Mouse (Mus musculus) neural tube, embryonic 13.5 days (tissue): Measurements from ENCODE around the gene Kcnn1. TPM values are rescaled to one million over a fixed set of nuclear protein-coding genes. Genes with fewer than 3 reads are reported as not detected.

Experiments used
- ATAC-seq: fragments of 200-750 bp; cut with Nextera tagmentation; 2 replicates; pipeline ENCODE4 v1.8.0; 2017; ENCODE audit warnings: low read depth, mild to moderate bottlenecking, moderate TSS enrichment, moderate library complexity
- H3K27ac ChIP-seq: fragments of 300-500 bp; sonication (generic); replicated peaks from 2 replicates; pipeline ENCODE4 v1.5.1; 2015; ENCODE audit warnings: moderate library complexity, mild to moderate bottlenecking, inconsistent platforms
- H3K27me3 ChIP-seq: fragments of 300-500 bp; sonication (generic); 2 replicates; pipeline ENCODE4 v1.6.1; 2015; ENCODE audit warnings: mild to moderate bottlenecking, inconsistent platforms
- H3K36me3 ChIP-seq: fragments of 300-500 bp; sonication (generic); 2 replicates; pipeline ENCODE4 v1.6.1; 2015; ENCODE audit warnings: mild to moderate bottlenecking, inconsistent platforms
- H3K4me1 ChIP-seq: fragments of 300-500 bp; sonication (generic); replicated peaks from 2 replicates; pipeline ENCODE4 v1.6.1; 2015; ENCODE audit warnings: inconsistent platforms
- H3K4me2 ChIP-seq: fragments of 300-500 bp; sonication (generic); 2 replicates; pipeline ENCODE4 v1.6.1; 2015; ENCODE audit warnings: inconsistent platforms, mild to moderate bottlenecking, moderate library complexity
- H3K4me3 ChIP-seq: fragments of 300-500 bp; sonication (generic); 2 replicates; pipeline ENCODE4 v1.5.1; 2015; ENCODE audit warnings: mild to moderate bottlenecking, inconsistent platforms
- H3K9ac ChIP-seq: fragments of 300-500 bp; sonication (generic); 2 replicates; pipeline ENCODE4 v1.6.1; 2015; ENCODE audit warnings: moderate library complexity, mild to moderate bottlenecking, inconsistent platforms
- H3K9me3 ChIP-seq: fragments of 300-500 bp; sonication (generic); 2 replicates; pipeline ENCODE4 v1.6.1; 2016; ENCODE audit warnings: inconsistent platforms
- WGBS: fragments of 180-500 bp; shearing (Covaris S2); methylation state at CpG from one replicate; pipeline ENCODE4 v1.1.7; 2015; 5-methylcytosine and 5-hydroxymethylcytosine counted together
- polyA plus RNA-seq: library from polyadenylated mRNA; unstranded; fragments of >200 nt; fragmentation: Nextera tagmentation; extraction: Ambion mirVana; gene quantifications from 2 replicates; pipeline ENCODE4 v1.2.1, GENCODE M21; 2015

Gene Kcnn1
- polyA plus RNA-seq, 1 experiment from 2014 or later, result 17.5 TPM

GRCm38 (mm10) chr8:70802786-70803510, 60.1 kb downstream of the Kcnn1 start:
- Histone ChIP-seq H3K9ac (no peak overlapping the region), H3K36me3 (no peaks in the 10 kb centered on the region), H3K4me3 (no peak overlapping the region), H3K4me1 (peaks cover 31% of the 10 kb centered on the region), H3K27ac (no peak overlapping the region), H3K9me3 (no peaks in the 10 kb centered on the region), H3K4me2 (no peak overlapping the region), H3K27me3 (peaks cover 87% of the 10 kb centered on the region)
- no peak for ATAC-seq
- WGBS, result 70% methylated on average over 11 of the region's 11 CpGs

- H3K36me3 ChIP-seq, result no peaks in the 10 kb centered on the region
- no peak overlapping the region for H3K4me2 ChIP-seq
- 86% methylated on average over 1 of the region's 1 CpGs for WGBS
- ATAC-seq, result no peak
- H3K27ac ChIP-seq, result no peak overlapping the region
- H3K9ac ChIP-seq, result no peak overlapping the region
- peaks cover 38% of the 10 kb centered on the region for H3K4me1 ChIP-seq
- H3K9me3 ChIP-seq, result no peaks in the 10 kb centered on the region
- H3K27me3 ChIP-seq, result peaks cover 84% of the 10 kb centered on the region
- H3K4me3 ChIP-seq, result no peak overlapping the region
These were observed 61.2 kb downstream of the Kcnn1 start for GRCm38 (mm10) chr8:70801830-70802229.

GRCm38 (mm10) chr8:70801156-70801555, 61.9 kb downstream of the Kcnn1 start:
- no peak for ATAC-seq
- no peak overlapping the region for H3K9ac ChIP-seq
- H3K27ac ChIP-seq, result no peak overlapping the region
- no peak overlapping the region for H3K4me2 ChIP-seq
- no peak overlapping the region for H3K4me3 ChIP-seq
- peaks cover 77% of the 10 kb centered on the region for H3K27me3 ChIP-seq
- H3K4me1 ChIP-seq, result peaks cover 43% of the 10 kb centered on the region
- WGBS, result 29% methylated on average over 15 of the region's 15 CpGs
- no peaks in the 10 kb centered on the region for H3K9me3 ChIP-seq
- no peaks in the 10 kb centered on the region for H3K36me3 ChIP-seq

- peaks cover 43% of the 10 kb centered on the region for H3K4me1 ChIP-seq
- ATAC-seq, result no peak
- H3K9ac ChIP-seq, result no peak overlapping the region
- no peaks in the 10 kb centered on the region for H3K9me3 ChIP-seq
- 46% methylated on average over 10 of the region's 10 CpGs for WGBS
- peaks cover 72% of the 10 kb centered on the region for H3K27me3 ChIP-seq
- H3K4me3 ChIP-seq, result no peak overlapping the region
- H3K4me2 ChIP-seq, result no peak overlapping the region
- H3K27ac ChIP-seq, result no peak overlapping the region
- H3K36me3 ChIP-seq, result no peaks in the 10 kb centered on the region
These were observed 62.4 kb downstream of the Kcnn1 start for GRCm38 (mm10) chr8:70800648-70801047.

GRCm38 (mm10) chr8:70798281-70798680, 64.8 kb downstream of the Kcnn1 start:
- ATAC-seq, result no peak

GRCm38 (mm10) chr8:70797081-70798070, 65.7 kb downstream of the Kcnn1 start:
- H3K27ac ChIP-seq, result peak overlapping the region; percentile 42; the same call in 1 of the 2 replicates
- whole genome bisulfite sequencing, result under 1% methylated on average over 57 of the region's 57 CpGs
- H3K9me3 ChIP-seq, result no peaks in the 10 kb centered on the region

More at GRCm38 (mm10) chr8:70798281-70798680, 64.8 kb downstream of the Kcnn1 start:
- H3K4me3 ChIP-seq, result peak overlapping the region; percentile 46
- H3K9me3 ChIP-seq, result no peaks in the 10 kb centered on the region
- H3K9ac ChIP-seq, result peak overlapping the region; percentile 70; the same call in 1 of the 2 replicates
- H3K4me1 ChIP-seq, result peaks cover 30% of the 10 kb centered on the region
- no peak overlapping the region for H3K27ac ChIP-seq
- peak overlapping the region; percentile 87 for H3K4me2 ChIP-seq
- peaks cover 54% of the 10 kb centered on the region for H3K27me3 ChIP-seq
- no peaks in the 10 kb centered on the region for H3K36me3 ChIP-seq
- WGBS, result 16% methylated on average over 15 of the region's 15 CpGs

GRCm38 (mm10) chr8:70796403-70797080, 66.5 kb downstream of the Kcnn1 start:
- peak overlapping the region; percentile 87 for H3K4me2 ChIP-seq
- 1% methylated on average over 54 of the region's 54 CpGs for WGBS
- no peaks in the 10 kb centered on the region for H3K9me3 ChIP-seq
- H3K4me3 ChIP-seq, result peak overlapping the region; percentile 46
- peaks cover 37% of the 10 kb centered on the region for H3K27me3 ChIP-seq
- H3K4me1 ChIP-seq, result peaks cover 45% of the 10 kb centered on the region
- no peak overlapping the region; the same call in 1 of the 2 replicates for H3K27ac ChIP-seq
- no peaks in the 10 kb centered on the region for H3K36me3 ChIP-seq
- peak overlapping the region; percentile 70 for H3K9ac ChIP-seq
- peak; percentile 7; the same call in 1 of the 2 replicates for ATAC-seq

More at GRCm38 (mm10) chr8:70797081-70798070, 65.7 kb downstream of the Kcnn1 start:
- Histone ChIP-seq H3K36me3 (no peaks in the 10 kb centered on the region), H3K4me3 (peak overlapping the region; percentile 46), H3K27me3 (peaks cover 45% of the 10 kb centered on the region), H3K9ac (peak overlapping the region; percentile 70), H3K4me2 (peak overlapping the region; percentile 87), H3K4me1 (peaks cover 39% of the 10 kb centered on the region)
- ATAC-seq, result peak; percentile 84

- WGBS, result 92% methylated on average over 2 of the region's 2 CpGs
- Histone ChIP-seq H3K4me1 (peaks cover 49% of the 10 kb centered on the region), H3K4me3 (no peak overlapping the region), H3K9ac (no peak overlapping the region), H3K36me3 (no peaks in the 10 kb centered on the region), H3K27me3 (peaks cover 29% of the 10 kb centered on the region), H3K9me3 (no peaks in the 10 kb centered on the region), H3K27ac (no peak overlapping the region), H3K4me2 (no peak overlapping the region)
- no peak for ATAC-seq
These were observed 67.7 kb downstream of the Kcnn1 start for GRCm38 (mm10) chr8:70795370-70795769.

GRCm38 (mm10) chr8:70794215-70794614, 68.8 kb downstream of the Kcnn1 start:
- WGBS, result 82% methylated on average over 2 of the region's 2 CpGs
- Histone ChIP-seq H3K27me3 (peaks cover 17% of the 10 kb centered on the region), H3K9ac (no peak overlapping the region), H3K4me1 (peaks cover 50% of the 10 kb centered on the region), H3K27ac (no peak overlapping the region), H3K9me3 (no peaks in the 10 kb centered on the region), H3K4me2 (no peak overlapping the region), H3K36me3 (peaks cover 4% of the 10 kb centered on the region; the same call in 1 of the 2 replicates), H3K4me3 (no peak overlapping the region)
- no peak for ATAC-seq

- H3K9me3 ChIP-seq, result no peaks in the 10 kb centered on the region
- peak overlapping the region; percentile 91 for H3K27ac ChIP-seq
- ATAC-seq, result peak; percentile 44
- peak overlapping the region; percentile 65 for H3K4me3 ChIP-seq
- H3K27me3 ChIP-seq, result peaks cover 11% of the 10 kb centered on the region; the same call in 1 of the 2 replicates
- peak overlapping the region; percentile 77 for H3K4me2 ChIP-seq
- under 1% methylated on average over 20 of the region's 20 CpGs for WGBS
- peak overlapping the region; percentile 92 for H3K9ac ChIP-seq
- H3K36me3 ChIP-seq, result peaks cover 18% of the 10 kb centered on the region; the same call in 1 of the 2 replicates
- peaks cover 40% of the 10 kb centered on the region for H3K4me1 ChIP-seq
These were observed 70.4 kb downstream of the Kcnn1 start for GRCm38 (mm10) chr8:70792700-70793099.
